Mouse (Mus musculus): ENCODE data around the gene Nccrp1. TPM values are rescaled to one million over a fixed set of nuclear protein-coding genes. Genes with fewer than 3 reads are reported as not detected.
A peak's percentile ranks its signal among the peaks of the same experiment; 100 is the strongest.

The Nccrp1 gene
- polyA plus RNA-seq, 1 experiment from 2014 or later, result not detected

GRCm38 (mm10) chr7:28560856-28561255 lies 13.8 kb upstream of the Nccrp1 start:
- ATAC-seq, result no peak
- Histone ChIP-seq H3K4me2 (ENCODE audit: low read length) (no peak overlapping the region), H3K4me1 (replicated peaks; ENCODE audit: control insufficient read depth, insufficient read depth, low read length) (no peaks in the 10 kb centered on the region), H3K4me3 (replicated peaks; ENCODE audit: low read length) (no peak overlapping the region), H3K27ac (ENCODE audit: low read length) (no peak overlapping the region), H3K9ac (replicated peaks; ENCODE audit: low read depth, low read length) (no peak overlapping the region), H3K36me3 (ENCODE audit: control insufficient read depth, insufficient read depth) (peaks cover 10% of the 10 kb centered on the region), H3K9me3 (ENCODE audit: control insufficient read depth, low read length) (no peaks in the 10 kb centered on the region), H3K27me3 (replicated peaks; ENCODE audit: control insufficient read depth, insufficient read depth, low read length) (no peaks in the 10 kb centered on the region)
- 90% methylated on average over 10 of the region's 10 CpGs for whole genome bisulfite sequencing

- no peaks in the 10 kb centered on the region for H3K4me1 ChIP-seq (replicated peaks; ENCODE audit: control insufficient read depth, insufficient read depth, low read length)
- no peak overlapping the region for H3K9ac ChIP-seq (replicated peaks; ENCODE audit: low read depth, low read length)
- no peaks in the 10 kb centered on the region for H3K9me3 ChIP-seq (ENCODE audit: control insufficient read depth, low read length)
- H3K4me3 ChIP-seq (replicated peaks; ENCODE audit: low read length), result no peak overlapping the region
- H3K4me2 ChIP-seq (ENCODE audit: low read length), result no peak overlapping the region
- no peak overlapping the region for H3K27ac ChIP-seq (ENCODE audit: low read length)
- ATAC-seq, result no peak
- H3K27me3 ChIP-seq (replicated peaks; ENCODE audit: control insufficient read depth, insufficient read depth, low read length), result no peaks in the 10 kb centered on the region
- WGBS, result 71% methylated on average over 4 of the region's 4 CpGs
- H3K36me3 ChIP-seq (ENCODE audit: control insufficient read depth, insufficient read depth), result peaks cover 8% of the 10 kb centered on the region
Measured at GRCm38 (mm10) chr7:28558486-28558885, 11.4 kb upstream of the Nccrp1 start.

- no peak for ATAC-seq
- no peak overlapping the region for H3K9ac ChIP-seq (replicated peaks; ENCODE audit: low read depth, low read length)
- 85% methylated on average over 6 of the region's 6 CpGs for WGBS
- H3K27me3 ChIP-seq (replicated peaks; ENCODE audit: control insufficient read depth, insufficient read depth, low read length), result no peaks in the 10 kb centered on the region
- H3K4me2 ChIP-seq (ENCODE audit: low read length), result no peak overlapping the region
- H3K4me1 ChIP-seq (replicated peaks; ENCODE audit: control insufficient read depth, insufficient read depth, low read length), result no peaks in the 10 kb centered on the region
- H3K4me3 ChIP-seq (replicated peaks; ENCODE audit: low read length), result no peak overlapping the region
- no peak overlapping the region for H3K27ac ChIP-seq (ENCODE audit: low read length)
- H3K36me3 ChIP-seq (ENCODE audit: control insufficient read depth, insufficient read depth), result peaks cover 8% of the 10 kb centered on the region
- no peaks in the 10 kb centered on the region for H3K9me3 ChIP-seq (ENCODE audit: control insufficient read depth, low read length)
Measured at GRCm38 (mm10) chr7:28557708-28558107, 10.7 kb upstream of the Nccrp1 start.

- no peak overlapping the region for H3K4me2 ChIP-seq (ENCODE audit: low read length)
- H3K4me1 ChIP-seq (replicated peaks; ENCODE audit: control insufficient read depth, insufficient read depth, low read length), result no peaks in the 10 kb centered on the region
- ATAC-seq, result no peak
- H3K27me3 ChIP-seq (replicated peaks; ENCODE audit: control insufficient read depth, insufficient read depth, low read length), result no peaks in the 10 kb centered on the region
- no peak overlapping the region for H3K9ac ChIP-seq (replicated peaks; ENCODE audit: low read depth, low read length)
- H3K36me3 ChIP-seq (ENCODE audit: control insufficient read depth, insufficient read depth), result peaks cover 6% of the 10 kb centered on the region
- no peak overlapping the region for H3K27ac ChIP-seq (ENCODE audit: low read length)
- no peaks in the 10 kb centered on the region for H3K9me3 ChIP-seq (ENCODE audit: control insufficient read depth, low read length)
- no peak overlapping the region for H3K4me3 ChIP-seq (replicated peaks; ENCODE audit: low read length)
- WGBS, result 74% methylated on average over 5 of the region's 5 CpGs
Measured at GRCm38 (mm10) chr7:28557069-28557468, 10.0 kb upstream of the Nccrp1 start.

- no peak for ATAC-seq
- WGBS, result 15% methylated on average over 5 of the region's 5 CpGs
- peaks cover 6% of the 10 kb centered on the region for H3K36me3 ChIP-seq (ENCODE audit: control insufficient read depth, insufficient read depth)
- no peak overlapping the region for H3K27ac ChIP-seq (ENCODE audit: low read length)
- no peak overlapping the region for H3K9ac ChIP-seq (replicated peaks; ENCODE audit: low read depth, low read length)
- H3K4me2 ChIP-seq (ENCODE audit: low read length), result no peak overlapping the region
- no peaks in the 10 kb centered on the region for H3K27me3 ChIP-seq (replicated peaks; ENCODE audit: control insufficient read depth, insufficient read depth, low read length)
- no peak overlapping the region for H3K4me3 ChIP-seq (replicated peaks; ENCODE audit: low read length)
- no peaks in the 10 kb centered on the region for H3K4me1 ChIP-seq (replicated peaks; ENCODE audit: control insufficient read depth, insufficient read depth, low read length)
- H3K9me3 ChIP-seq (ENCODE audit: control insufficient read depth, low read length), result no peaks in the 10 kb centered on the region
Measured at GRCm38 (mm10) chr7:28555939-28556535, 9.0 kb upstream of the Nccrp1 start.

- no peaks in the 10 kb centered on the region for H3K36me3 ChIP-seq (ENCODE audit: control insufficient read depth, insufficient read depth)
- H3K4me3 ChIP-seq (replicated peaks; ENCODE audit: low read length), result no peak overlapping the region
- no peak overlapping the region for H3K4me2 ChIP-seq (ENCODE audit: low read length)
- H3K9ac ChIP-seq (replicated peaks; ENCODE audit: low read depth, low read length), result no peak overlapping the region
- H3K27me3 ChIP-seq (replicated peaks; ENCODE audit: control insufficient read depth, insufficient read depth, low read length), result no peaks in the 10 kb centered on the region; the same call in 1 of the 2 replicates
- H3K9me3 ChIP-seq (ENCODE audit: control insufficient read depth, low read length), result no peaks in the 10 kb centered on the region
- WGBS, result 97% methylated on average over 6 of the region's 6 CpGs
- H3K4me1 ChIP-seq (replicated peaks; ENCODE audit: control insufficient read depth, insufficient read depth, low read length), result no peaks in the 10 kb centered on the region
- no peak for ATAC-seq
- no peak overlapping the region for H3K27ac ChIP-seq (ENCODE audit: low read length)
Measured at GRCm38 (mm10) chr7:28553076-28553475, 6.0 kb upstream of the Nccrp1 start.

GRCm38 (mm10) chr7:28547628-28548027 lies 574 bp upstream of the Nccrp1 start:
- Histone ChIP-seq H3K9ac (replicated peaks; ENCODE audit: low read depth, low read length) (no peak overlapping the region), H3K27me3 (replicated peaks; ENCODE audit: control insufficient read depth, insufficient read depth, low read length) (peaks cover 31% of the 10 kb centered on the region), H3K4me2 (ENCODE audit: low read length) (no peak overlapping the region), H3K4me3 (replicated peaks; ENCODE audit: low read length) (no peak overlapping the region), H3K36me3 (ENCODE audit: control insufficient read depth, insufficient read depth) (no peaks in the 10 kb centered on the region), H3K9me3 (ENCODE audit: control insufficient read depth, low read length) (no peaks in the 10 kb centered on the region), H3K27ac (ENCODE audit: low read length) (no peak overlapping the region), H3K4me1 (replicated peaks; ENCODE audit: control insufficient read depth, insufficient read depth, low read length) (peaks cover 8% of the 10 kb centered on the region)
- no peak for ATAC-seq
- WGBS, result 72% methylated on average over 7 of the region's 7 CpGs

- H3K4me3 ChIP-seq (replicated peaks; ENCODE audit: low read length), result peak overlapping the region; percentile 28
- no peak overlapping the region for H3K27ac ChIP-seq (ENCODE audit: low read length)
- H3K9me3 ChIP-seq (ENCODE audit: control insufficient read depth, low read length), result no peaks in the 10 kb centered on the region
- no peak overlapping the region for H3K9ac ChIP-seq (replicated peaks; ENCODE audit: low read depth, low read length)
- 2% methylated on average over 22 of the region's 22 CpGs for WGBS
- no peak for ATAC-seq
- H3K27me3 ChIP-seq (replicated peaks; ENCODE audit: control insufficient read depth, insufficient read depth, low read length), result peaks cover 31% of the 10 kb centered on the region
- peak overlapping the region; percentile 53 for H3K4me2 ChIP-seq (ENCODE audit: low read length)
- peaks cover 8% of the 10 kb centered on the region for H3K4me1 ChIP-seq (replicated peaks; ENCODE audit: control insufficient read depth, insufficient read depth, low read length)
- no peaks in the 10 kb centered on the region for H3K36me3 ChIP-seq (ENCODE audit: control insufficient read depth, insufficient read depth)
Measured at GRCm38 (mm10) chr7:28546649-28547048, 405 bp downstream of the Nccrp1 start.

GRCm38 (mm10) chr7:28545891-28546210 lies 1.2 kb downstream of the Nccrp1 start:
- no peaks in the 10 kb centered on the region for H3K36me3 ChIP-seq (ENCODE audit: control insufficient read depth, insufficient read depth)

More at GRCm38 (mm10) chr7:28545891-28546210, 1.2 kb downstream of the Nccrp1 start:
- Histone ChIP-seq H3K4me3 (replicated peaks; ENCODE audit: low read length) (no peak overlapping the region), H3K9ac (replicated peaks; ENCODE audit: low read depth, low read length) (no peak overlapping the region), H3K27me3 (replicated peaks; ENCODE audit: control insufficient read depth, insufficient read depth, low read length) (peaks cover 31% of the 10 kb centered on the region), H3K9me3 (ENCODE audit: control insufficient read depth, low read length) (no peaks in the 10 kb centered on the region), H3K4me2 (ENCODE audit: low read length) (no peak overlapping the region), H3K4me1 (replicated peaks; ENCODE audit: control insufficient read depth, insufficient read depth, low read length) (peaks cover 8% of the 10 kb centered on the region), H3K27ac (ENCODE audit: low read length) (no peak overlapping the region)
- ATAC-seq, result no peak
- 44% methylated on average over 7 of the region's 7 CpGs for WGBS

Data from forebrain, embryonic 16.5 days (tissue).